Mouse (Mus musculus) midbrain, postnatal 0 days (tissue): Measurements from ENCODE around the gene Ptpn11. TPM values are rescaled to one million over a fixed set of nuclear protein-coding genes. Genes with fewer than 3 reads are reported as not detected.

ENCODE experiments used
- ATAC-seq: fragments of 200-750 bp; cut with Nextera tagmentation; 2 replicates; pipeline ENCODE4 v1.8.0; 2017; ENCODE audit warnings: moderate number of reproducible peaks, mild to moderate bottlenecking, moderate TSS enrichment, moderate library complexity; ENCODE audit not compliant: low FRiP score
- DNase-seq: peaks from one replicate; pipeline ENCODE4 v3.0.0-alpha.2; 2015; ENCODE audit warnings: low spot score
- H3K27ac ChIP-seq: fragments of 300-500 bp; sonication (generic); 2 replicates; pipeline ENCODE4 v1.5.1; 2014; ENCODE audit warnings: low read depth, mild to moderate bottlenecking, low read length, mixed read lengths
- H3K27me3 ChIP-seq: fragments of 300-500 bp; sonication (generic); 2 replicates; pipeline ENCODE4 v1.6.1; 2014; ENCODE audit warnings: low read length, control low read depth, mixed read lengths; ENCODE audit not compliant: insufficient read depth
- H3K36me3 ChIP-seq: fragments of 300-500 bp; sonication (generic); 2 replicates; pipeline ENCODE4 v1.6.1; 2014; ENCODE audit warnings: low read length, control low read depth, mixed read lengths; ENCODE audit not compliant: insufficient read depth
- H3K4me1 ChIP-seq: fragments of 300-500 bp; sonication (generic); 2 replicates; pipeline ENCODE4 v1.6.1; 2014; ENCODE audit warnings: mild to moderate bottlenecking, control low read depth, antibody characterized with exemption, low read length, mixed read lengths; ENCODE audit not compliant: insufficient read depth
- H3K4me2 ChIP-seq: fragments of 300-500 bp; sonication (generic); 2 replicates; pipeline ENCODE4 v1.6.1; 2014; ENCODE audit warnings: low read depth, mild to moderate bottlenecking, low read length, mixed read lengths; ENCODE audit not compliant: poor library complexity, severe bottlenecking
- H3K4me3 ChIP-seq: fragments of 300-500 bp; sonication (generic); 2 replicates; pipeline ENCODE4 v1.5.1; 2014; ENCODE audit warnings: low read depth, mild to moderate bottlenecking, low read length, moderate library complexity
- H3K9ac ChIP-seq: fragments of 300-500 bp; sonication (generic); replicated peaks from 2 replicates; pipeline ENCODE4 v1.6.1; 2014; ENCODE audit warnings: mild to moderate bottlenecking, low read length, moderate library complexity, mixed read lengths; ENCODE audit not compliant: poor library complexity, severe bottlenecking
- H3K9me3 ChIP-seq: fragments of 300-500 bp; sonication (generic); 2 replicates; pipeline ENCODE4 v1.6.1; 2016; ENCODE audit warnings: low read length, control low read depth
- CTCF ChIP-seq: IDR thresholded peaks from 2 replicates; pipeline ENCODE4 v1.5.1; 2016; ENCODE audit warnings: antibody characterized with exemption, mild to moderate bottlenecking
- WGBS: fragments of 180-500 bp; shearing (Covaris S2); extraction: QIAGEN DNeasy Blood & Tissue Kit; methylation state at CpG from one replicate; pipeline ENCODE4 v1.1.7; 2014; 5-methylcytosine and 5-hydroxymethylcytosine counted together
- polyA plus RNA-seq: library from polyadenylated mRNA; unstranded; fragments of >200 nt; fragmentation: Nextera tagmentation; extraction: Ambion mirVana; gene quantifications from 2 replicates; pipeline ENCODE4 v1.2.1, GENCODE M21; 2015
- total RNA-seq: library from RNA; depleted of rRNA; stranded (reverse); fragments of >200 nt; gene quantifications from 2 replicates; pipeline ENCODE4 v1.2.3, GENCODE M21; 2014

Gene Ptpn11
- total and polyA plus RNA-seq, 2 experiments from 2014 or later = 24.8 to 54.4 TPM

- peak; percentile 29 for TF ChIP-seq CTCF
- Histone ChIP-seq H3K27me3 (no peaks in the 10 kb centered on the region), H3K4me1 (peaks cover 19% of the 10 kb centered on the region), H3K9me3 (no peaks in the 10 kb centered on the region), H3K4me2 (peak overlapping the region; percentile 12), H3K4me3 (no peak overlapping the region), H3K36me3 (no peaks in the 10 kb centered on the region), H3K27ac (peak overlapping the region; percentile 79), H3K9ac (peak overlapping the region; percentile 20; the same call in 1 of the 2 replicates)
- DNase-seq (peak; percentile 94), ATAC-seq (peak; percentile 87)
- 13% methylated on average over 8 of the region's 8 CpGs for WGBS
Measured at GRCm38 (mm10) chr5:121115391-121116157, 75.6 kb downstream of the Ptpn11 start.

- DNase-seq (no peak), ATAC-seq (no peak)
- H3K9ac ChIP-seq = no peak overlapping the region
- H3K4me3 ChIP-seq = no peak overlapping the region
- peaks cover 19% of the 10 kb centered on the region for H3K4me1 ChIP-seq
- no peak for TF ChIP-seq CTCF
- no peaks in the 10 kb centered on the region for H3K27me3 ChIP-seq
- 61% methylated on average over 14 of the region's 14 CpGs for WGBS
- H3K36me3 ChIP-seq = no peaks in the 10 kb centered on the region
- peak overlapping the region; percentile 79 for H3K27ac ChIP-seq
- H3K4me2 ChIP-seq = no peak overlapping the region
- H3K9me3 ChIP-seq = no peaks in the 10 kb centered on the region
Measured at GRCm38 (mm10) chr5:121114151-121114550, 77.0 kb downstream of the Ptpn11 start.

GRCm38 (mm10) chr5:121112390-121112789 lies 78.8 kb downstream of the Ptpn11 start:
- H3K36me3 ChIP-seq = no peaks in the 10 kb centered on the region
- WGBS = 62% methylated on average over 5 of the region's 5 CpGs
- DNase-seq (no peak), ATAC-seq (no peak)
- no peaks in the 10 kb centered on the region for H3K9me3 ChIP-seq
- H3K27ac ChIP-seq = no peak overlapping the region
- no peak overlapping the region for H3K4me2 ChIP-seq
- peak; percentile 53 for TF ChIP-seq CTCF
- H3K4me1 ChIP-seq = peaks cover 17% of the 10 kb centered on the region
- H3K27me3 ChIP-seq = no peaks in the 10 kb centered on the region
- H3K4me3 ChIP-seq = no peak overlapping the region
- H3K9ac ChIP-seq = no peak overlapping the region

- no peak overlapping the region for H3K4me3 ChIP-seq
- H3K4me2 ChIP-seq = no peak overlapping the region
- DNase-seq (no peak), ATAC-seq (no peak)
- peak overlapping the region; percentile 51 for H3K27ac ChIP-seq
- 75% methylated on average over 18 of the region's 18 CpGs for WGBS
- no peak overlapping the region for H3K9ac ChIP-seq
- H3K4me1 ChIP-seq = peaks cover 15% of the 10 kb centered on the region
- no peak for TF ChIP-seq CTCF
- no peaks in the 10 kb centered on the region for H3K27me3 ChIP-seq
- no peaks in the 10 kb centered on the region for H3K36me3 ChIP-seq
- H3K9me3 ChIP-seq = no peaks in the 10 kb centered on the region
Measured at GRCm38 (mm10) chr5:121111106-121111915, 79.9 kb downstream of the Ptpn11 start.

- TF ChIP-seq CTCF = no peak
- H3K4me2 ChIP-seq = no peak overlapping the region
- WGBS = 82% methylated on average over 7 of the region's 7 CpGs
- H3K9ac ChIP-seq = no peak overlapping the region
- no peaks in the 10 kb centered on the region for H3K4me1 ChIP-seq
- no peaks in the 10 kb centered on the region for H3K36me3 ChIP-seq
- ATAC-seq (no peak), DNase-seq (no peak)
- no peaks in the 10 kb centered on the region for H3K9me3 ChIP-seq
- no peak overlapping the region for H3K27ac ChIP-seq
- no peaks in the 10 kb centered on the region for H3K27me3 ChIP-seq
- H3K4me3 ChIP-seq = no peak overlapping the region
Measured at GRCm38 (mm10) chr5:121109185-121109584, 82.0 kb downstream of the Ptpn11 start.

GRCm38 (mm10) chr5:121106913-121107312 lies 84.3 kb downstream of the Ptpn11 start:
- Histone ChIP-seq H3K4me2 (no peak overlapping the region), H3K9me3 (no peaks in the 10 kb centered on the region), H3K27me3 (no peaks in the 10 kb centered on the region), H3K9ac (no peak overlapping the region), H3K27ac (no peak overlapping the region), H3K4me3 (no peak overlapping the region), H3K4me1 (no peaks in the 10 kb centered on the region), H3K36me3 (no peaks in the 10 kb centered on the region)
- 82% methylated on average over 3 of the region's 3 CpGs for WGBS
- no peak for TF ChIP-seq CTCF
- DNase-seq (no peak), ATAC-seq (no peak)
